Mouse (Mus musculus): ENCODE measurements around the gene Ldhd.

- TF ChIP-seq CTCF (IDR thresholded peaks at IDR 0.05) (no peak), EP300 (IDR thresholded peaks at IDR 0.05) (no peak)
These were observed 10.9 kb upstream of the Ldhd start for GRCm38 (mm10) chr8:111641064-111641463.

All from lung, postnatal 0 days (tissue).